Mouse (Mus musculus): Measurements from ENCODE around the gene Fkbp1a. TPM values are rescaled to one million over a fixed set of nuclear protein-coding genes. Genes with fewer than 3 reads are reported as not detected.

Fkbp1a gene
- total and polyA plus RNA-seq, 3 experiments: 48.3 to 388 (median 76.5) TPM

DNA sequence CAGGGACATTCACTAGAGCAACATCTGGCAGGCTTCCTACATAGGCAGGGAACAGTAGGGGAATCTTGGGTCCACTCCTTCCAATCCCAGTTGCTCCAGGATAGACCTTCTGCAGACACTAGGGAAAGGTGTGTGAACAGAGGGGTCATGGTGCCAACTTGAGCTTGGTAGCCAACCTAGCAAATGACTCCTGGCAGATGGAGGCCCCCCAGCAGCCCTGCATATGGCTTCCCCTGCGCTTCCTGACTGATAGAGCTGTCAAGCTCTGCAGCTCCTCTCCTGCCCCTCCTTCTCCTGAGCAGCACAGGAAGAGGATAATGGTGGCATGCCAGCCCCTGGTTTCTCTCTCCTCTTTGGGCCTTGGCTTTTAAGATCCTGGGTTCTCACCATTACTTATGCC, 66.2 kb downstream of the Fkbp1a start:
- Histone ChIP-seq H3K4me1 (ENCODE audit: control insufficient read depth in 1 of 2, insufficient read depth in 2 of 2) (peaks cover 0 to 4% of the 10 kb centered on the region in 2 experiments; a peak in 2 of 4 replicates), H3K79me2 (replicated peaks; ENCODE audit: control insufficient read depth, extremely low read depth, insufficient read depth, poor library complexity, severe bottlenecking) (no peaks in the 10 kb centered on the region), H3K36me3 (replicated peaks in 1 of 2; ENCODE audit: control insufficient read depth in 1 of 2, insufficient read depth in 1 of 2, low read length in 1 of 2) (no peaks in the 10 kb centered on the region), H3K27me3 (replicated peaks) (peaks cover 80% of the 10 kb centered on the region), H3K27ac (ENCODE audit: insufficient read depth, low read depth) (no peak overlapping the region), H3K9ac (ENCODE audit: insufficient read depth, low read depth) (no peak overlapping the region), H3K4me2 (ENCODE audit: insufficient read depth, low read depth, poor library complexity, severe bottlenecking) (no peak overlapping the region), H3K9me3 (replicated peaks; ENCODE audit: low read length) (no peaks in the 10 kb centered on the region), H3K4me3 (replicated peaks in 1 of 3; ENCODE audit: low read depth in 2 of 3, low read length in 2 of 3, poor library complexity in 1 of 3) (no peak overlapping the region)
- in situ Hi-C loops (cut with MboI; ENCODE audit: low pct_ligation_motif_present, low pct_unique_long_range_greater_than_20kb, low sequenced_read_pairs): no loop called here
- dilution Hi-C loops (cut with MboI; ENCODE audit: extremely low pct_ligation_motif_present, extremely low pct_unique_long_range_greater_than_20kb, low sequenced_read_pairs): no loop called here
- DNase-seq (ENCODE audit: extremely low read depth): no peak
- TF ChIP-seq SIN3A (IDR thresholded peaks at IDR 0.05; ENCODE audit: low read length) (no peak), ZMIZ1 (IDR thresholded peaks at IDR 0.05; ENCODE audit: low read depth, low read length) (no peak), JUND (conservative IDR thresholded peaks at IDR 0.05; ENCODE audit: low read depth, low read length) (no peak), ETS1 (conservative IDR thresholded peaks at IDR 0.05; ENCODE audit: low read depth, low read length) (no peak), MAZ (IDR thresholded peaks at IDR 0.05; ENCODE audit: low read depth, low read length) (no peak), UBTF (IDR thresholded peaks at IDR 0.05; ENCODE audit: low read depth, low read length) (no peak), HCFC1 (IDR thresholded peaks at IDR 0.05; ENCODE audit: low read depth, low read length) (no peak), USF1 (IDR thresholded peaks at IDR 0.05; ENCODE audit: low read depth, low read length) (no peak), ZKSCAN1 (IDR thresholded peaks at IDR 0.05; ENCODE audit: borderline replicate concordance, low read depth, low read length) (no peak), ZC3H11A (IDR thresholded peaks at IDR 0.05; ENCODE audit: low read depth, low read length) (no peak), TCF12 (IDR thresholded peaks at IDR 0.05; ENCODE audit: low read depth, low read length) (no peak), POLR2AphosphoS2 (IDR thresholded peaks at IDR 0.05; ENCODE audit: low read depth, low read length) (no peak)

DNA sequence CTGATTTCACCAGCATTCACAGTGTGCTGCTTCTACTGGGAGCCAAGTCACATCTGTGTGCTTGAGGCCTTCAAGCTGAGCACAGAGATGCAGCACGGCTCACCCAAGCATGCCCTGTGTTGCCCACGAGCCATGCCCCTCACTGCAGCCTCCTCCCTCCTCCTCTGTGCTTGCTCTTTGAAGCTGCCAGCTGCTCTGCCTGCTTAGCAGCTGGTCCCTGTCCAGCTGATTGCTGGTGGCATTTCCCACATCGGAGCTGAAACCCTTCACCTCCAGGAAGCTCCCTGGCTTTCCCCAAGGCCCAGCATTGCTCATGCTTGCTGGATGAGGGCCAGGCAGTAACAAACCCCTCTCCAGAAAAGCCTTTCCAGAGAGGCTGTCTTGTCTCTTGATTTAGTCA, 67.7 kb downstream of the Fkbp1a start:
- peaks cover 76% of the 10 kb centered on the region for H3K27me3 ChIP-seq (replicated peaks)
- H3K4me2 ChIP-seq (ENCODE audit: insufficient read depth, low read depth, poor library complexity, severe bottlenecking): no peak overlapping the region
- H3K9me3 ChIP-seq (replicated peaks; ENCODE audit: low read length): no peaks in the 10 kb centered on the region
- no peak overlapping the region for H3K9ac ChIP-seq (ENCODE audit: insufficient read depth, low read depth)
- no peak for DNase-seq (ENCODE audit: extremely low read depth)
- H3K27ac ChIP-seq (ENCODE audit: insufficient read depth, low read depth): no peak overlapping the region
- no peaks in the 10 kb centered on the region for H3K79me2 ChIP-seq (replicated peaks; ENCODE audit: control insufficient read depth, extremely low read depth, insufficient read depth, poor library complexity, severe bottlenecking)
- TF ChIP-seq PAX5 (IDR thresholded peaks at IDR 0.05; ENCODE audit: low read length) (no peak), NELFE (IDR thresholded peaks at IDR 0.05; ENCODE audit: low read depth, low read length) (no peak), HCFC1 (IDR thresholded peaks at IDR 0.05; ENCODE audit: low read depth, low read length) (no peak), ZNF384 (IDR thresholded peaks at IDR 0.05; ENCODE audit: low read depth, low read length) (no peak), SMC3 (IDR thresholded peaks at IDR 0.05; ENCODE audit: low read depth, low read length) (no peak), TBP (conservative IDR thresholded peaks at IDR 0.05; ENCODE audit: low read depth, low read length) (no peak), EP300 (IDR thresholded peaks at IDR 0.05; ENCODE audit: low read length) (no peak), MAX (IDR thresholded peaks at IDR 0.05; ENCODE audit: low read length) (no peak), MXI1 (IDR thresholded peaks at IDR 0.05; ENCODE audit: low read depth, low read length) (no peak)
- H3K36me3 ChIP-seq (replicated peaks in 1 of 2; ENCODE audit: control insufficient read depth in 1 of 2, insufficient read depth in 1 of 2, low read length in 1 of 2): no peaks in the 10 kb centered on the region
- in situ Hi-C loops (cut with MboI; ENCODE audit: low pct_ligation_motif_present, low pct_unique_long_range_greater_than_20kb, low sequenced_read_pairs): no loop called here
- H3K4me1 ChIP-seq (ENCODE audit: control insufficient read depth in 1 of 2, insufficient read depth in 2 of 2): peaks cover 0 to 4% of the 10 kb centered on the region in 2 experiments; a peak in 2 of 4 replicates
- no peak overlapping the region for H3K4me3 ChIP-seq (replicated peaks in 1 of 3; ENCODE audit: low read depth in 2 of 3, low read length in 2 of 3, poor library complexity in 1 of 3)
- dilution Hi-C loops (cut with MboI; ENCODE audit: extremely low pct_ligation_motif_present, extremely low pct_unique_long_range_greater_than_20kb, low sequenced_read_pairs): no loop called here

Other genes with a start within 250 kb of the Fkbp1a start
- not detected in 2 replicates for gene 4921509C19Rik, start 66.3 kb upstream of the Fkbp1a start, total RNA-seq (2012; rRNA removed)
- gene 4921509C19Rik, start 66.3 kb upstream of the Fkbp1a start, total RNA-seq (2014; rRNA removed): not detected in 2 replicates
- not detected in 2 replicates for gene 4921509C19Rik, start 66.3 kb upstream of the Fkbp1a start, polyA plus RNA-seq (2012; ENCODE audit: insufficient read length, low read depth)
- gene Nsfl1c, start 48.3 kb upstream of the Fkbp1a start, total RNA-seq (2012; rRNA removed): 165 and 191 TPM in 2 replicates
- 84.8 and 87.8 TPM in 2 replicates for gene Nsfl1c, start 48.3 kb upstream of the Fkbp1a start, total RNA-seq (2014; rRNA removed)
- 231 and 263 TPM in 2 replicates for gene Nsfl1c, start 48.3 kb upstream of the Fkbp1a start, polyA plus RNA-seq (2012; ENCODE audit: insufficient read length, low read depth)
- 1.4 and 2.3 TPM in 2 replicates for gene Sdcbp2, start 30.1 kb downstream of the Fkbp1a start, total RNA-seq (2012; rRNA removed)
- gene Sdcbp2, start 30.1 kb downstream of the Fkbp1a start, total RNA-seq (2014; rRNA removed): 1.4 and 2.4 TPM in 2 replicates
- 0.93 and 1.1 TPM in 2 replicates for gene Sdcbp2, start 30.1 kb downstream of the Fkbp1a start, polyA plus RNA-seq (2012; ENCODE audit: insufficient read length, low read depth)
- gene Snph, start 90.1 kb downstream of the Fkbp1a start, total RNA-seq (2012; rRNA removed): not detected in 2 replicates
- gene Snph, start 90.1 kb downstream of the Fkbp1a start, total RNA-seq (2014; rRNA removed): not detected in 2 replicates
- not detected in 2 replicates for gene Snph, start 90.1 kb downstream of the Fkbp1a start, polyA plus RNA-seq (2012; ENCODE audit: insufficient read length, low read depth)
- gene Rad21l, start 126.0 kb downstream of the Fkbp1a start, total RNA-seq (2012; rRNA removed): not detected in 2 replicates
- not detected in 2 replicates for gene Rad21l, start 126.0 kb downstream of the Fkbp1a start, total RNA-seq (2014; rRNA removed)
- gene Rad21l, start 126.0 kb downstream of the Fkbp1a start, polyA plus RNA-seq (2012; ENCODE audit: insufficient read length, low read depth): not detected in 2 replicates
- 0.21 TPM in 1 of 2 replicates, not detected in the other for gene Tmem74b, start 159.5 kb downstream of the Fkbp1a start, total RNA-seq (2012; rRNA removed)
- gene Tmem74b, start 159.5 kb downstream of the Fkbp1a start, total RNA-seq (2014; rRNA removed): not detected in 2 replicates
- not detected in 2 replicates for gene Tmem74b, start 159.5 kb downstream of the Fkbp1a start, polyA plus RNA-seq (2012; ENCODE audit: insufficient read length, low read depth)
- gene Psmf1, start 201.7 kb downstream of the Fkbp1a start, total RNA-seq (2012; rRNA removed): 29.5 and 30.6 TPM in 2 replicates
- 30.8 and 32.5 TPM in 2 replicates for gene Psmf1, start 201.7 kb downstream of the Fkbp1a start, total RNA-seq (2014; rRNA removed)
- 51.2 and 59.7 TPM in 2 replicates for gene Psmf1, start 201.7 kb downstream of the Fkbp1a start, polyA plus RNA-seq (2012; ENCODE audit: insufficient read length, low read depth)

Measured in CH12.LX (cell line).